Mouse (Mus musculus): Measurements from ENCODE around the gene Slc27a3. TPM values are rescaled to one million over a fixed set of nuclear protein-coding genes. Genes with fewer than 3 reads are reported as not detected.

Gene Slc27a3
- polyA plus RNA-seq, 1 experiment = 5.6 TPM

DNA sequence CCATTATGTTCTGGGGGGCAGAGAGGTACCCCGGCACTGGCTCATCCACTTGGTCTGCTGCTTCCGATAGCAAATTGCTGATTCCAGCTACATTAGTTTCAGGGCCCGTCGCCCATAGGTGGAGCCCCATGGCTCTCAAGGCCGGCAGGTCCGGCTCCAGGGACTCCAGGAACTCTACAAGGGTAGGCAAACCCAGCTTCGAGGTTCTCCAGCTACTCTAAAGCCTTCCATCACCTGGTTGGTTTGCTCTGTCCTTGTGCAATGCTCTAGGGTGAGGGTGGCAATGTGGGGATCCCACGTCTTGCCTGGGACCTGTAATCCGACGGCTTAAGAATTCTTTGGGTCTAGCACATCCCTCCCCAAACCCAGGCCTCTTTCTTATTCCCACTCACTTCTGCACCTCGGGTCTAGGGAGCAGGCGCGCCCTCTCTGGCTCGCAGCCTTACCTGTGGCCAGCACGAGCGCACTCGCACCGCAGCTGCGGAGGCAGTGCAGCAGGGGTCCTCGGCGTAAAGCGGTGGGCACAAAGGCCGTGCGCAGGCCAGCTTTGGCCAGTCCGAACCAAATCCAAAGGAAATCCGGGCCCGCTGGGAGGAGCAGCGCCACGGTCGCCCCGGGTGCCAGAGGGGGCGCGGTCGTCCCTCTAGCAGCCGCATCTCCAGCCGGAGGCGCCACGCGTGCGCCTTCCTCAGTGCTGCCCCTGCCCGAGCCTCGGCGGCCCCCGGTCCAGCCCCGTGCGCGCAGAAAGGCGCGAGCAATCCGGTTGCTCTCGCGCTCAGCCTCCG, 820 bp downstream of the Slc27a3 start:
- TF ChIP-seq POLR2A (IDR thresholded peaks at IDR 0.05; ENCODE audit: borderline replicate concordance, control insufficient read depth, low read depth, low read length) (no peak), CTCF (IDR thresholded peaks at IDR 0.05; ENCODE audit: control insufficient read depth, insufficient read depth, low read length) (no peak)
- WGBS = 9% methylated on average over 53 of the region's 53 CpGs
- H3K4me3 ChIP-seq (replicated peaks; ENCODE audit: control insufficient read depth, low read depth, low read length) = no peak overlapping the region
- H3K27ac ChIP-seq (ENCODE audit: control insufficient read depth, insufficient read depth, low read depth, low read length, poor library complexity) = no peak overlapping the region
- peaks cover 6% of the 10 kb centered on the region for H3K4me1 ChIP-seq (ENCODE audit: control insufficient read depth, insufficient read depth, low read length)

DNA sequence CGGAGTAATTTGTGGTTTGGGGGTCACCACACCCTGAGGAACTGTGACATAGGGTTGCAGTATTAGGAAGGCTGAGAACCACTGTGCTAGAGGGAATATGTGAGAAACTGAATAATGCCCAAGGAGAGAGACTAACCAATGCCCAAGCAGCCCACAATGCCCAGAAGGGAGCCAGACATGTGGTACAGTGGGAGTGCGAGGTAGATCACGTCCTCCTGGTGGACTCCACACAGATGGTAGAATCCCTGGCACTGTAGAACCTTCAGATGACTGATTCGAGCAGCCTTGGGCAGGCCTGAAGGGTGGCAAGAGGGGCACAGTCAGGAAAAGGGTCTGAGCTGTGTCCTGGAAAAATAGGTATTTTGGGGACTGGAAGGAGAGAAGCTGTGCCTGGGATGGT, 1.5 kb downstream of the Slc27a3 start:
- 53% methylated on average over 4 of the region's 4 CpGs for WGBS
- TF ChIP-seq POLR2A (IDR thresholded peaks at IDR 0.05; ENCODE audit: borderline replicate concordance, control insufficient read depth, low read depth, low read length) (no peak), CTCF (IDR thresholded peaks at IDR 0.05; ENCODE audit: control insufficient read depth, insufficient read depth, low read length) (no peak)
- H3K4me3 ChIP-seq (replicated peaks; ENCODE audit: control insufficient read depth, low read depth, low read length) = no peak overlapping the region

DNA sequence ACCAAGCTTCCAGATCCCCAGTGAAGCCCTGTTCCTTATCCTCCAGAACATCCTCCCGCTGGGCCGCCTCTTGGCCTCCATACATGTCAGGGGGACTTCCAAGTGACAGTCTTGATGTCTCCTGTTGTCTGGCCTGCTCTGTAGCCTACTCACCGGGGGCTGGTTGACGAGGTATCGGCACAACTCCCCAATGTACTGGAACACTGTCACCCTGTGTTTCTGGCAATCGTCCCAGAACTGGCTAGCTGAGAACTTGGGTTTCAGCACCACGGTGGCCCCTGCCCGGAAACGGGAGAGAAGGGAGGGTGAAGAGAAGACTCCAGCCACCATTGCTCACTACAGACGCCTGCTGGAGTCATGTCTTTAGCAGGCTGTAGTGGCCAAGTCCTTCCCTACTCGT, 2.3 kb downstream of the Slc27a3 start:
- Histone ChIP-seq H3K4me3 (replicated peaks; ENCODE audit: control insufficient read depth, low read depth, low read length) (no peak overlapping the region), H3K27ac (ENCODE audit: control insufficient read depth, insufficient read depth, low read depth, low read length, poor library complexity) (no peak overlapping the region), H3K4me1 (ENCODE audit: control insufficient read depth, insufficient read depth, low read length) (peaks cover 6% of the 10 kb centered on the region)
- 37% methylated on average over 11 of the region's 11 CpGs for WGBS
- TF ChIP-seq POLR2A (IDR thresholded peaks at IDR 0.05; ENCODE audit: borderline replicate concordance, control insufficient read depth, low read depth, low read length) = no peak

More for the DNA sequence above, 1.5 kb downstream of the Slc27a3 start:
- Histone ChIP-seq H3K27ac (ENCODE audit: control insufficient read depth, insufficient read depth, low read depth, low read length, poor library complexity) (no peak overlapping the region), H3K4me1 (ENCODE audit: control insufficient read depth, insufficient read depth, low read length) (peaks cover 6% of the 10 kb centered on the region)

DNA sequence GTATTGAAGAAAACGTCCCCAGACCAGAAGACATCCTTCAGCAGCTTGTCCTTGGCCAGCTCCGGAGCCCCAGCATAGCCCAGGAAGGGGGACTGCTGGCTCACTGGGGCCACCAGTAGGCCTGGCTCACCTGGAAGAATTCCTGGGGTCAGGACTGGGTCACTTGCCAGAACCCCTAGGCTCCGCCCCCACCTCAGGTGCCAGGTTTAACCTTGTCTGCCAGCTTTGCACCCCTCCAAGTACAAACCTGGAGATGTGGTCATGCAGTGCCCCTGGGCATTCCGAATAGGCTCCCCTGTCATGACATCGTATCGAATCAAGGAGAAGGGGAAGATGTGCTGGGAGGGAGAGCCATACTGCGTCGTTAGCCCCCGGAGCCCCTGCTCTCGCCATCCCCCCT, 2.9 kb downstream of the Slc27a3 start:
- H3K4me3 ChIP-seq (replicated peaks; ENCODE audit: control insufficient read depth, low read depth, low read length) = no peak overlapping the region
- peaks cover 6% of the 10 kb centered on the region for H3K4me1 ChIP-seq (ENCODE audit: control insufficient read depth, insufficient read depth, low read length)
- H3K27ac ChIP-seq (ENCODE audit: control insufficient read depth, insufficient read depth, low read depth, low read length, poor library complexity) = no peak overlapping the region
- WGBS = 83% methylated on average over 10 of the region's 10 CpGs
- TF ChIP-seq POLR2A (IDR thresholded peaks at IDR 0.05; ENCODE audit: borderline replicate concordance, control insufficient read depth, low read depth, low read length) (no peak), CTCF (IDR thresholded peaks at IDR 0.05; ENCODE audit: control insufficient read depth, insufficient read depth, low read length) (no peak)

DNA sequence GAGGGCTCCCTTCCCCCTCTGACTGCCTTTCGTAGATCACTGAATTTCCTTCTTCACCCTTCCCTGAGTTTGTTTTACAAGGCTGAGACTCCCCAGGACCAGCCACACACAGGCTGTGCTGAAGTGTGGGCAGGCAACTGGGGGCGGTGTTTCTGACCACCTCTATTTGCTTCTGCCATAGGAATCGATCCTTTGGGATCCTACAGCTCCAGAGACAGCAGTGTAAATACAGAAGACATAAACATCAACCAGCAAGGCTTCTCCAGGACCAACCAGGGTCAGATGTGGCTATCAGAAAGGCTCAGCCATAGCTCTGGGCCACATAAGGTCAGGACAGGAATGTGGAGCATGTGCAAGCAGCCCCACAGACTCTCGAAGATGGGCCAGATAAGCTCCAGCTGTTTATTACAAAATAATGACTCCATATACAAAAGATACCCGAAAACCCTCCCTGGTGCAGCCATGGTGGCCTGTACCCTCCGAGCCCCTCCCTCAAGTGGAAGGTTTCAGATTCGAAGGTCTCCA, 4.8 kb downstream of the Slc27a3 start:
- Histone ChIP-seq H3K27ac (ENCODE audit: control insufficient read depth, insufficient read depth, low read depth, low read length, poor library complexity) (no peak overlapping the region), H3K4me3 (replicated peaks; ENCODE audit: control insufficient read depth, low read depth, low read length) (no peak overlapping the region), H3K4me1 (ENCODE audit: control insufficient read depth, insufficient read depth, low read length) (peaks cover 4% of the 10 kb centered on the region)
- WGBS = 71% methylated on average over 7 of the region's 7 CpGs
- no peak for TF ChIP-seq POLR2A (IDR thresholded peaks at IDR 0.05; ENCODE audit: borderline replicate concordance, control insufficient read depth, low read depth, low read length)
- no peak for TF ChIP-seq CTCF (IDR thresholded peaks at IDR 0.05; ENCODE audit: control insufficient read depth, insufficient read depth, low read length)

DNA sequence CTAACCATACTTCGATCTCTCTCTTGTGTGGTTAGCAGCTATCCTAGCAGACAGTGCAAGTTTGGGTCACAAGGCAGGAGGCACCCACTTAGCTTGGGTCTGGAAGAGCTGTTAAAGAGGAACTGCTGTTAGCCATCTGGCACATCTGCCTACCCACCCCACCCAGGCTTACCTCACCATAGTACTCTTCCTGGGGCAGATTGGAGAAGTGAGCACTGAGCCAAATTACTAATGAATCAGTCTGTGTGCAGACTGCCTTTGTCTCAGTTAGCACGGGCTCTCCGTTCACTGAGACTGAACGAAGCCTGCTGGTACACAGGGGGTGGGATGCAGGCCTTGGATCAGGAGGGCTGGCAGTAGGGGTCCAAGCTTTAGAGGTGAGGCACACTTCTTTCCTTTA, 6.0 kb downstream of the Slc27a3 start:
- H3K27ac ChIP-seq (ENCODE audit: control insufficient read depth, insufficient read depth, low read depth, low read length, poor library complexity) = peak overlapping the region; percentile 37; the same call in 1 of the 2 replicates
- no peak overlapping the region for H3K4me3 ChIP-seq (replicated peaks; ENCODE audit: control insufficient read depth, low read depth, low read length)
- TF ChIP-seq CTCF (IDR thresholded peaks at IDR 0.05; ENCODE audit: control insufficient read depth, insufficient read depth, low read length) (no peak), POLR2A (IDR thresholded peaks at IDR 0.05; ENCODE audit: borderline replicate concordance, control insufficient read depth, low read depth, low read length) (no peak)
- 8% methylated on average over 4 of the region's 4 CpGs for WGBS
- peaks cover 4% of the 10 kb centered on the region for H3K4me1 ChIP-seq (ENCODE audit: control insufficient read depth, insufficient read depth, low read length)

DNA sequence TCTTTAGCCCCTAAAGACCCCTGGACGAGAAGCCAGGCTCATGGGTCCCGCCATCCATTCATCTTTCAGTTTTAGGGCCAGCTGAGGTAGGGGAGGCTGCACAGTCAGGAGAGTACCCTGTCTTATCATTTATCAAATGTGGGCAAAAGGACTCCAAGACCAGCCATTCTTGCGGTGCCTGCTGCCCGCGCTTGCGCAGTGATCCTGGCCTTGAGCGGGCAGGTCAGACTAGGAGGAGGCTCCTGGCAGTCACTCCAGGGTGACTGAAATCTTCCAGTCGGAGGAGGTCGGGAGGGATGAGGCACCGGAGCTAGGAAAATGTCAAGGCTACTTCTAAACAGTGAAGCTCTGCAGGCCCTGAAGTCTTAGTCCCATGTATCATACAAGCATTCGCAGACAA, 8.0 kb downstream of the Slc27a3 start:
- Histone ChIP-seq H3K27ac (ENCODE audit: control insufficient read depth, insufficient read depth, low read depth, low read length, poor library complexity) (no peak overlapping the region), H3K4me3 (replicated peaks; ENCODE audit: control insufficient read depth, low read depth, low read length) (no peak overlapping the region), H3K4me1 (ENCODE audit: control insufficient read depth, insufficient read depth, low read length) (peaks cover 2% of the 10 kb centered on the region)
- 81% methylated on average over 11 of the region's 11 CpGs for WGBS
- no peak for TF ChIP-seq CTCF (IDR thresholded peaks at IDR 0.05; ENCODE audit: control insufficient read depth, insufficient read depth, low read length)
- TF ChIP-seq POLR2A (IDR thresholded peaks at IDR 0.05; ENCODE audit: borderline replicate concordance, control insufficient read depth, low read depth, low read length) = no peak

DNA sequence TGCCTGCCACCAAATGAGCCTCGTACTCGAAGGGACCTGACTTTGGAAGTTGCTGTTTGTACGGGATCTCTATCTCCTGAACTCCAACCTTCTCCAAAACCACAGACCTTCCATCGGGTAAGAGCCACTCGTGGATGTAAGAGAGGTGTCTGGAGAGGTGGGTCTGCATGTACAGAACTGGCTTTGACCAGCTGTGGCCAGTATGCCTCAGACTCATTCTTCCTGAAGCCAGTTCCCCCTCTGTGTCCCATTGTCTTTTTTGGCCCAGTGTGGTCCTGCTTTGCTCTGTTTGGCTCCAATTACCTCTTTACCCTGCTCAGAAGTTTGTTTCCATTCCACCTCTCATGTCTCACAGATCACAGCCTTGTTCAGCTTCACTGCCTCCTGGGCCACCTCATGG, 11.2 kb downstream of the Slc27a3 start:
- H3K4me3 ChIP-seq (replicated peaks; ENCODE audit: control insufficient read depth, low read depth, low read length) = no peak overlapping the region
- no peaks in the 10 kb centered on the region; the same call in 1 of the 2 replicates for H3K4me1 ChIP-seq (ENCODE audit: control insufficient read depth, insufficient read depth, low read length)
- TF ChIP-seq POLR2A (IDR thresholded peaks at IDR 0.05; ENCODE audit: borderline replicate concordance, control insufficient read depth, low read depth, low read length) = no peak
- 81% methylated on average over 5 of the region's 5 CpGs for WGBS
- no peak overlapping the region for H3K27ac ChIP-seq (ENCODE audit: control insufficient read depth, insufficient read depth, low read depth, low read length, poor library complexity)

Data from bone marrow, adult 2 months (tissue).